Mouse (Mus musculus) hindbrain, embryonic 13.5 days (tissue): ENCODE measurements around the gene A1bg. TPM values are rescaled to one million over a fixed set of nuclear protein-coding genes. Genes with fewer than 3 reads are reported as not detected.

ENCODE experiments used
- ATAC-seq: fragments of 200-750 bp; cut with Nextera tagmentation; 2 replicates; pipeline ENCODE4 v1.8.0; 2017; ENCODE audit warnings: moderate TSS enrichment; ENCODE audit not compliant: low FRiP score
- H3K27ac ChIP-seq: fragments of 300-500 bp; sonication (generic); 2 replicates; pipeline ENCODE4 v1.5.1; 2015; ENCODE audit warnings: inconsistent platforms, mild to moderate bottlenecking, moderate library complexity
- H3K27me3 ChIP-seq: fragments of 300-500 bp; sonication (generic); 2 replicates; pipeline ENCODE4 v1.6.1; 2015; ENCODE audit warnings: mild to moderate bottlenecking, inconsistent platforms
- H3K36me3 ChIP-seq: fragments of 300-500 bp; sonication (generic); 2 replicates; pipeline ENCODE4 v1.6.1; 2015; ENCODE audit warnings: mild to moderate bottlenecking, inconsistent platforms
- H3K4me1 ChIP-seq: fragments of 300-500 bp; sonication (generic); replicated peaks from 2 replicates; pipeline ENCODE4 v1.6.1; 2015; ENCODE audit warnings: inconsistent platforms
- H3K4me2 ChIP-seq: fragments of 300-500 bp; sonication (generic); 2 replicates; pipeline ENCODE4 v1.6.1; 2015; ENCODE audit warnings: inconsistent platforms, mild to moderate bottlenecking, moderate library complexity
- H3K4me3 ChIP-seq: fragments of 300-500 bp; sonication (generic); 2 replicates; pipeline ENCODE4 v1.5.1; 2015; ENCODE audit warnings: mild to moderate bottlenecking, inconsistent platforms
- H3K9ac ChIP-seq: fragments of 300-500 bp; sonication (generic); 2 replicates; pipeline ENCODE4 v1.6.1; 2015; ENCODE audit warnings: mild to moderate bottlenecking, inconsistent platforms
- H3K9me3 ChIP-seq: fragments of 300-500 bp; sonication (generic); 2 replicates; pipeline ENCODE4 v1.6.1; 2016; ENCODE audit warnings: inconsistent platforms
- WGBS: fragments of 180-500 bp; shearing (Covaris S2); methylation state at CpG from one replicate; pipeline ENCODE4 v1.1.7; 2015; 5-methylcytosine and 5-hydroxymethylcytosine counted together
- polyA plus RNA-seq: library from polyadenylated mRNA; unstranded; fragments of >200 nt; fragmentation: Nextera tagmentation; extraction: Ambion mirVana; gene quantifications from 2 replicates; pipeline ENCODE4 v1.2.1, GENCODE M21; 2015

Gene A1bg
- polyA plus RNA-seq = not detected in 2 replicates

DNA sequence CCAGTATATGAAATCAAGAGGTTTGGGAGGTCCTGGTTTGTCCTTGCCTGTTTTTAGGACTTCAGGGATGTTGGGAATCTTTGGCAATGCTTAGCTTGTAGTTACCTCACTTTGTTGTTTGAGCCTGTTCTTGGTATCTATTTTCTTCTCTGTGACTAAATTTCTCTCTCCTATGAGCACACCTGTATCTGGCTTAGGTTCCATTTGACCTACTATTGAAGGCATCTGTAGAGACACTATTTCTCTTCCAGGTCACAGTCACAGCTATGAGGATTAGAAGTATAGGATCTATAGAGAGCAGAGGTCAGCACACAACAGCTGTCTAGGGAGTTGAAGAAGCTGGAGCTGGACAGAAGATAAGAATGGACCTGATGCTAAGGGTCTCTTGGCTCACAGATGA lies at the start of gene A1bg:
Gene A1bg, minus strand, starts transcription at position 101 of the 400 bp plus-strand sequence.
- H3K27ac ChIP-seq = no peak within 1 kb of the TSS
- no peaks in the 10 kb centered on the region for H3K4me1 ChIP-seq
- no peak for ATAC-seq
- H3K27me3 ChIP-seq = no peaks in the 10 kb centered on the region
- H3K9me3 ChIP-seq = no peaks in the 10 kb centered on the region
- no peak within 1 kb of the TSS for H3K9ac ChIP-seq
- H3K4me2 ChIP-seq = no peak within 1 kb of the TSS
- no peaks in the 10 kb centered on the region for H3K36me3 ChIP-seq
- no peak within 1 kb of the TSS for H3K4me3 ChIP-seq

- ATAC-seq = no peak
- H3K9me3 ChIP-seq = no peaks in the 10 kb centered on the region
- H3K9ac ChIP-seq = no peak overlapping the region
- no peak overlapping the region for H3K4me3 ChIP-seq
- no peak overlapping the region for H3K4me2 ChIP-seq
- no peaks in the 10 kb centered on the region for H3K27me3 ChIP-seq
- H3K4me1 ChIP-seq = peaks cover 11% of the 10 kb centered on the region
- H3K36me3 ChIP-seq = no peaks in the 10 kb centered on the region
- H3K27ac ChIP-seq = peak overlapping the region; percentile 41
- WGBS = 13% methylated on average over 1 of the region's 1 CpGs
Measured at GRCm38 (mm10) chr15:60968549-60968861, 45.7 kb upstream of the A1bg start.

DNA sequence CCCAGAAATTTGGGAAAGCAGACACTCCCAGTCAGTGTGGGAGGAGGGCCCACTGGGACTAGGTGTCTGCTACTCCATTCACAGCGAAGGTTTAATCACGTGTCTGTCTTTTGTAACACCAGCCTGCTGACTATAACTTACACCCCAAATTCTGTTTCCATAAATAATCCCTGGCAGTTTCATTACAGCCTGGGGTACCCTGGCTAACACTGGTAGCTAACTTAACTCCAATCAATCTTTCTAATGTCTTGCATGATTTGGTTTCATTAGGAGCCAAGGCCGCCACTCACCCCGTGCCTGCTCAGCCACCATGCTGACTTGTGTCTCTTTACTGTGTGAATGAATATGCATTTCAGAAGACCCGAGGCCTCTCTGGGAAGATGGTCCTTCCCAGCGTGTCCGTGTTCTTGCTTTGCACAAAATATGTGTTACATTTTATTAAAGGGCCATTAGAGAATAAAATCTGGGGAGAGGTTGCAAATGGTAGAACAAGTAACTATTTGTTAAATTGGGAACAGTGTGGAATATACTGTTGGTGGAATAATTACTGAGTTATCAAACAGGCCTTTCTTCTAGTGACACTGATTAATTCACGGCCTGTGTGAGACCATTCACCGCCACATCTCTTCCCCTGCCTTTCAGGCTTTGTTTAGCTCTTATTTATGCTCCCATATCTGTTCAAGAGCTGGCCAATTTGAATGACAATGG lies 45.2 kb upstream of the A1bg start:
- Histone ChIP-seq H3K9ac (no peak overlapping the region), H3K36me3 (no peaks in the 10 kb centered on the region), H3K27ac (peak overlapping the region; percentile 41), H3K27me3 (no peaks in the 10 kb centered on the region), H3K9me3 (no peaks in the 10 kb centered on the region), H3K4me1 (peaks cover 11% of the 10 kb centered on the region), H3K4me2 (peak overlapping the region; percentile 17; the same call in 1 of the 2 replicates), H3K4me3 (no peak overlapping the region)
- 15% methylated on average over 9 of the region's 9 CpGs for WGBS
- ATAC-seq = peak; percentile 89

DNA sequence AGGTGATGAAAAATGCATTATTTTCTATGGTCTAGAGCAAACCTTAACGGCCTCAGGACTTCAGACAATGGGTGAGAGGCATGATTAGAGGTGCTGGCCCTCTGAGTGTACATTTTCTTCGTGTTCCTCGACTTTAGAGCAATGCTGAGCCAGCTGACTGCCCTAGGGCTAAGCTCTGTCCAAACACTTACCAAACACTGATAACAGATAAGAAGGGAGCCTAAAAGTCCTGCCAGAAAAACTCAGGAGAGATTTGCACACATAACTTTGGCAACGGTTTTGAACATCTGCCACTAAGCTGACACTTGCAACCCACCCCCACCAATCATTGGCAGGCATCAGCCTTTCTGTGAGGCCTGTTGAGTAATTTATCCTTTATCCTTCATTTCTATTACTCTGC lies 2.9 kb upstream of the A1bg start:
- Histone ChIP-seq H3K27ac (no peak overlapping the region), H3K36me3 (no peaks in the 10 kb centered on the region), H3K9ac (no peak overlapping the region), H3K4me3 (no peak overlapping the region), H3K9me3 (no peaks in the 10 kb centered on the region), H3K27me3 (no peaks in the 10 kb centered on the region), H3K4me2 (no peak overlapping the region), H3K4me1 (no peaks in the 10 kb centered on the region)
- 89% methylated on average over 4 of the region's 4 CpGs for WGBS
- no peak for ATAC-seq

GRCm38 (mm10) chr15:60903763-60904697 lies 18.8 kb downstream of the A1bg start:
- no peak overlapping the region for H3K4me3 ChIP-seq
- H3K27ac ChIP-seq = no peak overlapping the region
- H3K36me3 ChIP-seq = no peaks in the 10 kb centered on the region
- H3K9ac ChIP-seq = no peak overlapping the region
- peak; percentile 52 for ATAC-seq
- H3K9me3 ChIP-seq = no peaks in the 10 kb centered on the region
- H3K27me3 ChIP-seq = no peaks in the 10 kb centered on the region
- H3K4me2 ChIP-seq = no peak overlapping the region
- WGBS = 31% methylated on average over 6 of the region's 6 CpGs
- peaks cover 9% of the 10 kb centered on the region for H3K4me1 ChIP-seq

- Histone ChIP-seq H3K27me3 (no peaks in the 10 kb centered on the region), H3K36me3 (no peaks in the 10 kb centered on the region), H3K4me3 (no peak overlapping the region), H3K9ac (no peak overlapping the region), H3K9me3 (no peaks in the 10 kb centered on the region), H3K27ac (0 out of 2 replicates have a peak overlapping the region, but pooled peaks have one; percentile 13), H3K4me1 (peaks cover 5% of the 10 kb centered on the region; the same call in 1 of the 2 replicates), H3K4me2 (no peak overlapping the region)
- ATAC-seq = peak; percentile 75
- WGBS = 45% methylated on average over 6 of the region's 6 CpGs
Measured at GRCm38 (mm10) chr15:60898187-60898965, 24.4 kb downstream of the A1bg start.

- Histone ChIP-seq H3K9me3 (no peaks in the 10 kb centered on the region), H3K4me1 (peaks cover 5% of the 10 kb centered on the region; the same call in 1 of the 2 replicates), H3K9ac (no peak overlapping the region), H3K36me3 (no peaks in the 10 kb centered on the region), H3K4me2 (no peak overlapping the region), H3K4me3 (no peak overlapping the region), H3K27ac (no peak overlapping the region), H3K27me3 (no peaks in the 10 kb centered on the region)
- WGBS = 87% methylated on average over 2 of the region's 2 CpGs
- no peak for ATAC-seq
Measured at GRCm38 (mm10) chr15:60896040-60896439, 26.8 kb downstream of the A1bg start.

GRCm38 (mm10) chr15:60892976-60893463 lies 29.8 kb downstream of the A1bg start:
- Histone ChIP-seq H3K9me3 (no peaks in the 10 kb centered on the region), H3K4me2 (no peak overlapping the region), H3K4me1 (no peaks in the 10 kb centered on the region), H3K36me3 (no peaks in the 10 kb centered on the region), H3K27me3 (no peaks in the 10 kb centered on the region), H3K27ac (no peak overlapping the region), H3K4me3 (no peak overlapping the region), H3K9ac (no peak overlapping the region)
- WGBS = 81% methylated on average over 3 of the region's 3 CpGs
- no peak for ATAC-seq

DNA sequence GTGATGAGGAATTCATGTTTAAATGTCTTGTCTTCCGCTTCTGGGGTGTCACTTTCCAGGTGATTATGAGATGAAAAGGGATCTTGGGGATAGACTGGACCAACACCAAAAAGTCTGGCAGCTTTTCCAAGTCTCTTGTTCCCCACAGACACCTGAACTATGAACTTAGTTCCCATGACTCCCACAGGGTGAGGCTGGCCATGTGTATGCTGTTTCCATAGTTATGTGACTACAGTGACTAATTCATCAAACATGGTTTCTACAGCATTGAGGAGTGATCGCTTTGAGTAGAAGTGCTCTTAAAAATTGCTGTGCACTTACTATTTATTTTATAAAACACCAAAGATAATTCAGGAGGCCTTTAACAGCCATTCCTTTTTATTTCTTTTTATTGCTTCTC lies 34.1 kb downstream of the A1bg start:
- Histone ChIP-seq H3K36me3 (no peaks in the 10 kb centered on the region), H3K4me1 (no peaks in the 10 kb centered on the region), H3K4me2 (no peak overlapping the region), H3K27ac (no peak overlapping the region), H3K27me3 (no peaks in the 10 kb centered on the region), H3K9me3 (no peaks in the 10 kb centered on the region), H3K4me3 (no peak overlapping the region), H3K9ac (no peak overlapping the region)
- 93% methylated on average over 2 of the region's 2 CpGs for WGBS
- ATAC-seq = no peak

DNA sequence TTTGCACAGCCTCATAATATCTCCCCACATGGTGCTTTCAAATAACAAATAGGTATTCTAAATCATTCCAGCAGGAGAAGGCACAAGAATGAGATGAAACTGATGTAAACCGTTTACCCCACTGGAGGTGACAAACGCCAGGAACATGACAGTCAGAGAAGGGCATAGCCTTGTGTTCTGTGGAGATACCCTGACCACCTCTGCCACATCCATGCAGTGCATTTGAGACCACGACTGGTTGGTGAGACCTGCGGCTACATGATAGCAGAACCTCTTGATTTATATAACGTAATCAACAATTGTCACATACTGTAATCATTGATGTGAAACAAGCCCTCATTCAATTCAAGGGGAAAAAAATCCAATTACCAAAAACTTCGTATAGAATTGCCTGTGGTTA lies 47.1 kb downstream of the A1bg start:
- Histone ChIP-seq H3K4me2 (no peak overlapping the region), H3K4me3 (no peak overlapping the region), H3K27ac (no peak overlapping the region), H3K27me3 (no peaks in the 10 kb centered on the region), H3K4me1 (no peaks in the 10 kb centered on the region), H3K9ac (no peak overlapping the region), H3K36me3 (no peaks in the 10 kb centered on the region), H3K9me3 (no peaks in the 10 kb centered on the region)
- no peak for ATAC-seq
- WGBS = 88% methylated on average over 6 of the region's 6 CpGs

DNA sequence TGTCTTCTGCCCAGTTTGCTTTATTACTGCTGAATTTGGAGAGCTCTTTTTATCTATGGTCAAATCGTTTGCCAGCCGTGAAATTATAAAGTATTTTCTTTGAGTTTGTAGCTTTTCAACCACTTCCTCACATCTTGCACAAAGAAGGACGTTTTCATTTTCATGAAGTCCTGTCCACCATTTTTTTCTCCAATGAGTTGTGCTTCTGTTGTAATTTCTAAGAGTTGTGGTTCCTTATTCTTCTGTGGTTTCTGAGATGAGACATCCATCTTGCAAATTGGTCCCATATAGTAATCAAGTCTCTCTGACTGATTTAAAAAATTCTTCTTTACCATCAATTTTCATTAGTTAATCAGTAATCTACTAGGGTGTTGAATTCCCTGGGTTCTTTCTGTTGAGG lies 60.4 kb downstream of the A1bg start:
- no peak for ATAC-seq
- Histone ChIP-seq H3K4me1 (no peaks in the 10 kb centered on the region), H3K4me3 (no peak overlapping the region), H3K36me3 (no peaks in the 10 kb centered on the region), H3K4me2 (no peak overlapping the region), H3K9ac (no peak overlapping the region), H3K9me3 (no peaks in the 10 kb centered on the region), H3K27me3 (no peaks in the 10 kb centered on the region), H3K27ac (no peak overlapping the region)
- WGBS = 88% methylated on average over 3 of the region's 3 CpGs

GRCm38 (mm10) chr15:60855112-60855511 lies 67.7 kb downstream of the A1bg start:
- H3K4me1 ChIP-seq = peaks cover 7% of the 10 kb centered on the region; the same call in 1 of the 2 replicates
- 81% methylated on average over 1 of the region's 1 CpGs for WGBS
- ATAC-seq = no peak

More at GRCm38 (mm10) chr15:60855112-60855511, 67.7 kb downstream of the A1bg start:
- Histone ChIP-seq H3K4me2 (no peak overlapping the region), H3K27me3 (no peaks in the 10 kb centered on the region), H3K36me3 (no peaks in the 10 kb centered on the region), H3K27ac (no peak overlapping the region), H3K9ac (no peak overlapping the region), H3K4me3 (no peak overlapping the region), H3K9me3 (no peaks in the 10 kb centered on the region)
